Mouse (Mus musculus) cerebellum, postnatal 14 days (tissue): ENCODE measurements around the gene Acbd4.

Source experiments
- DNase-seq, 2 experiments: peaks; one replicate each; pipeline ENCODE4 v3.0.0; 2021; ENCODE audit warnings: mixed read lengths in 2 of 2

Gene Acbd4

GRCm38 (mm10) chr11:103093306-103093705, 8.2 kb upstream of the Acbd4 start:
- DNase-seq = no peak

GRCm38 (mm10) chr11:103093862-103094833, 7.3 kb upstream of the Acbd4 start:
- no peak for DNase-seq

GRCm38 (mm10) chr11:103095107-103095670, 6.3 kb upstream of the Acbd4 start:
- no peak for DNase-seq

- no peak for DNase-seq
Measured at GRCm38 (mm10) chr11:103095801-103096200, 5.7 kb upstream of the Acbd4 start.

GRCm38 (mm10) chr11:103096979-103097894, 4.2 kb upstream of the Acbd4 start:
- DNase-seq = no peak

- peak in 1 of 2 experiments; percentile 50 for DNase-seq
Measured at GRCm38 (mm10) chr11:103098531-103099190, 2.8 kb upstream of the Acbd4 start.

- DNase-seq = no peak
Measured at GRCm38 (mm10) chr11:103099352-103099940, 2.0 kb upstream of the Acbd4 start.

- peak in 1 of 2 experiments; percentile 12 for DNase-seq
Measured at GRCm38 (mm10) chr11:103100361-103100760, 1.1 kb upstream of the Acbd4 start.

- peak; percentile 75 to 84 for DNase-seq
Measured at GRCm38 (mm10) chr11:103101866-103102501, 502 bp downstream of the Acbd4 start.

GRCm38 (mm10) chr11:103102725-103103349, 1.4 kb downstream of the Acbd4 start:
- peak; percentile 99 for DNase-seq

GRCm38 (mm10) chr11:103103621-103104020, 2.1 kb downstream of the Acbd4 start:
- DNase-seq = peak in 1 of 2 experiments; percentile 19

GRCm38 (mm10) chr11:103104469-103104868, 3.0 kb downstream of the Acbd4 start:
- DNase-seq = peak in 1 of 2 experiments; percentile 7

- peak in 1 of 2 experiments; percentile 9 for DNase-seq
Measured at GRCm38 (mm10) chr11:103105180-103105725, 3.8 kb downstream of the Acbd4 start.

- DNase-seq = peak in 1 of 2 experiments; percentile 8
Measured at GRCm38 (mm10) chr11:103105810-103106209, 4.3 kb downstream of the Acbd4 start.

GRCm38 (mm10) chr11:103106386-103106785, 4.9 kb downstream of the Acbd4 start:
- DNase-seq = no peak

- peak in 1 of 2 experiments; percentile 7 for DNase-seq
Measured at GRCm38 (mm10) chr11:103111301-103111700, 9.8 kb downstream of the Acbd4 start.

- DNase-seq = peak in 1 of 2 experiments; percentile 52
Measured at GRCm38 (mm10) chr11:103111881-103112551, 10.5 kb downstream of the Acbd4 start.

- DNase-seq = peak in 1 of 2 experiments; percentile 14
Measured at GRCm38 (mm10) chr11:103112552-103112912, 11.1 kb downstream of the Acbd4 start.

- DNase-seq = peak in 1 of 2 experiments; percentile 14
Measured at GRCm38 (mm10) chr11:103113005-103113404, 11.5 kb downstream of the Acbd4 start.

- peak in 1 of 2 experiments; percentile 5 for DNase-seq
Measured at GRCm38 (mm10) chr11:103113771-103114170, 12.3 kb downstream of the Acbd4 start.
